Mouse (Mus musculus): Measurements from ENCODE around the gene Ddx21. TPM values are rescaled to one million over a fixed set of nuclear protein-coding genes. Genes with fewer than 3 reads are reported as not detected.

Ddx21 gene
- total RNA-seq, 2 experiments from 2014 or later, result 20.2 to 25.4 TPM

Other genes starting within 250 kb of the Ddx21 start
- gene Hk1, start 222.4 kb downstream of the Ddx21 start, total RNA-seq (2015; ENCODE audit: low replicate concordance), result 35.5 and 52.0 TPM in 2 replicates
- 105 and 158 TPM in 2 replicates for gene Hk1, start 222.4 kb downstream of the Ddx21 start, total RNA-seq (2017; ENCODE audit: low replicate concordance)
- gene Hkdc1, start 179.8 kb downstream of the Ddx21 start, total RNA-seq (2015; ENCODE audit: low replicate concordance), result 0.58 TPM in 1 of 2 replicates, not detected in the other
- 0.70 TPM in 1 of 2 replicates, not detected in the other for gene Hkdc1, start 179.8 kb downstream of the Ddx21 start, total RNA-seq (2017; ENCODE audit: low replicate concordance)
- not detected in 2 replicates for gene 4930507D05Rik, start 152.8 kb downstream of the Ddx21 start, total RNA-seq (2015; ENCODE audit: low replicate concordance)
- gene 4930507D05Rik, start 152.8 kb downstream of the Ddx21 start, total RNA-seq (2017; ENCODE audit: low replicate concordance), result not detected in 2 replicates
- 9.4 and 9.8 TPM in 2 replicates for gene Supv3l1, start 152.5 kb downstream of the Ddx21 start, total RNA-seq (2015; ENCODE audit: low replicate concordance)
- 7.8 and 15.6 TPM in 2 replicates for gene Supv3l1, start 152.5 kb downstream of the Ddx21 start, total RNA-seq (2017; ENCODE audit: low replicate concordance)
- 30.0 and 37.0 TPM in 2 replicates for gene Vps26a, start 115.5 kb downstream of the Ddx21 start, total RNA-seq (2015; ENCODE audit: low replicate concordance)
- 30.0 and 34.9 TPM in 2 replicates for gene Vps26a, start 115.5 kb downstream of the Ddx21 start, total RNA-seq (2017; ENCODE audit: low replicate concordance)
- gene Srgn, start 74.8 kb downstream of the Ddx21 start, total RNA-seq (2015; ENCODE audit: low replicate concordance), result 708 and 861 TPM in 2 replicates
- 235 and 417 TPM in 2 replicates for gene Srgn, start 74.8 kb downstream of the Ddx21 start, total RNA-seq (2017; ENCODE audit: low replicate concordance)
- 7.3 and 16.1 TPM in 2 replicates for gene Kif1bp, start 23.8 kb downstream of the Ddx21 start, total RNA-seq (2015; ENCODE audit: low replicate concordance)
- 3.5 and 7.9 TPM in 2 replicates for gene Kif1bp, start 23.8 kb downstream of the Ddx21 start, total RNA-seq (2017; ENCODE audit: low replicate concordance)
- 38.0 and 41.0 TPM in 2 replicates for gene Ddx50, start 48.9 kb upstream of the Ddx21 start, total RNA-seq (2015; ENCODE audit: low replicate concordance)
- gene Ddx50, start 48.9 kb upstream of the Ddx21 start, total RNA-seq (2017; ENCODE audit: low replicate concordance), result 21.0 and 22.2 TPM in 2 replicates
- not detected in 2 replicates for gene Stox1, start 123.8 kb upstream of the Ddx21 start, total RNA-seq (2015; ENCODE audit: low replicate concordance)
- not detected in 2 replicates for gene Stox1, start 123.8 kb upstream of the Ddx21 start, total RNA-seq (2017; ENCODE audit: low replicate concordance)
- gene Ccar1, start 190.0 kb upstream of the Ddx21 start, total RNA-seq (2015; ENCODE audit: low replicate concordance), result 49.9 and 82.2 TPM in 2 replicates
- 59.5 and 98.3 TPM in 2 replicates for gene Ccar1, start 190.0 kb upstream of the Ddx21 start, total RNA-seq (2017; ENCODE audit: low replicate concordance)

Data from erythroblast, adult 5-6 weeks (primary cell).